Mouse (Mus musculus): Measurements from ENCODE around the gene Mrpl23.

DNA sequence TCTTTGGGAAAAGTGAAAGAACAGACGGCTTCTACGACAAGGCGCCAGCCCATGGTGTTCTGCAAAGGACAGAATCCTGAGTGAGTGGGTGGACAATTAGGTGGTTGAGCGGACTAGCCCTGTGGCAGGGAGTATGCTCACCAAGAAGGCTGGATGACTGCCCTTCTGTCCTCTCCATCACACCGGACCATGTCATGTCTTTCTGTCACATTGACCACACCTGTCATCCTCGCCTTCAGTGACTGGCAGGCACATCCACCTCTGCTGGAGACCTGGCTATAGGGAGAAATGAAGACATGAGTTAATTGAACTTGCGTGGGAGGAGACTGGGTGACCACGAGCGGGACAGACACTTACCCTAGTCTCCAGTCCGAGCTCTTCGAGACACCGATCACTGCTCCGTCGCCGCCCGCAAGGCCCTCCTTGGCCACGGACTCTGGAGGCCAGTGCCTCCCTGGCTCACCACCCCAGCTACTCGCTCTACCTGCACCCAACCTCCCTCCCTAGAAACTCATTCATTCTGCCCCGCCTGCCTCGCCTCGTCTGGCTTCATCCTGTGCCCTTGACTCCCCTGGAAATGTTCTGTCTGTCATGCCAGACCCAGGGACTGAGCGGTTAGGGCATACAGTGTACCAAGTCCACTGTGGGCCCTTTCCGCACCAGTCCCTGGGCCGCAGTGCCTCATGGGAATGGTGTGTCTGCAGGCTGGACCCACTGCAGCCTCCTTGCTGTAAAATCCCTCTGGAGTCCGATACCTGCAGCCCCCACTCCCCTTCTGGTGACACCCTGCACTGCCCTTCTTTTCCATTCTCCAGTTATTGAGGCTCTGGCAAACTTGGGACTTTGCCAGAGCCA is 44.2 kb downstream of the Mrpl23 start:
- TF ChIP-seq CTCF (IDR thresholded peaks at IDR 0.05; ENCODE audit: borderline replicate concordance, control insufficient read depth, extremely low read depth, insufficient read depth, low read length, poor library complexity) (no peak), POLR2A (IDR thresholded peaks at IDR 0.05; ENCODE audit: control insufficient read depth, extremely low read depth, insufficient read depth, low read length, poor library complexity) (no peak)

Measured in thymus, adult 2 months (tissue).